Mouse (Mus musculus): Measurements from ENCODE around the gene Yeats2. TPM values are rescaled to one million over a fixed set of nuclear protein-coding genes. Genes with fewer than 3 reads are reported as not detected.

Yeats2 gene
- polyA plus RNA-seq, 2 experiments from 2014 or later = 6.7 to 6.9 TPM

DNA sequence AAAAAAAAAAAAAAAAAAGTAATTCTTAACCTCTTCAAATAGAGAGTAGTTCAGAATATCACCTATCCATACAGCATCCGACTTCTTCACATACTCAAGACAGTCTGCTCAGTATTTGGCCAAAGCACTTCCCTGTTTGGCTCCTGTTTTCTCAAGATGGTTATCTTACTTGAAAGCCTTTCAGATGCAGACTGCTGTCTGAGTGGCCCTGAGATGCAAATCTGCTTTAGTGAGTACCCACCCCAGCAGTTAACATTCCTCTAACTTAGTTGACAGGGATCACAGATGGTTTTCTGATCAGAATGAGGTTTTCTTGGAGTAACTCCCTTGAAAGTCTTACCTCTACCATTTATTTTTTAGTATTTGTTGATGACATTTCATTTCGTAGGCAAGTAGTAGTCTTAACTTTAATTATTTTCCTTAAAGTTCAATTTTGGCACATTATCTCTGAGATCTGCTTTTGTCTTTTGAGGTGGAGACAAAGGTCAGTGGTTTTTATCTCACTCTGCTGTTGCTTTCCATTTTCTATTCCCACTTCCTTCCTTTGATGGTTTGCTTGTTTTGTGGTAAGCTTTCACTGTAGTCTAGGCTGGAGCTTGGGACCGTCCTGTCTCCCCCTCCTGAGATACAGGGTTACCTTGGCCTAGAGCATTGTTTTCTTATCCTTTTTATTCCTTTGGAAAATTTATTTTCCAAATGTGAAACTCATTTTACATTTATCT, 50.5 kb downstream of the Yeats2 start:
- no peak for ATAC-seq

DNA sequence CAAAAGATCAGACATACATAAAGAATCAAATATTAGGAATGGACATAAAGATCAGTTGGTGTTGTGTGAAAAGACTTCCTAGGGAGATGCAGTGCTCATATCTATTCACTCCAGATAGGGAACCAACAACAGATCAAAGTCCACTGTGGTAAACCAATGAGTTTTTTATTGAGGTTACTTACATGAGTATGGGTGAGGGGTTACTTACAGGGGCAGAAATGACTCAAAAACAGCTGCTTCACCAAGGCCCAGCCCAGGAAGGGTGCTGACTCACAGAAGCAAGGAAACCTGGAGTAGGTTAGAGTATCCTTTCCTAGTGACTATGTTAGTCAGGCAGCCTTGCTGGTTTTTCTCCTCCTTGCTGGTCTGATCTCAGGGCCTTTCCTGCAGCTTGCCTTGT, 51.2 kb downstream of the Yeats2 start:
- ATAC-seq = no peak

DNA sequence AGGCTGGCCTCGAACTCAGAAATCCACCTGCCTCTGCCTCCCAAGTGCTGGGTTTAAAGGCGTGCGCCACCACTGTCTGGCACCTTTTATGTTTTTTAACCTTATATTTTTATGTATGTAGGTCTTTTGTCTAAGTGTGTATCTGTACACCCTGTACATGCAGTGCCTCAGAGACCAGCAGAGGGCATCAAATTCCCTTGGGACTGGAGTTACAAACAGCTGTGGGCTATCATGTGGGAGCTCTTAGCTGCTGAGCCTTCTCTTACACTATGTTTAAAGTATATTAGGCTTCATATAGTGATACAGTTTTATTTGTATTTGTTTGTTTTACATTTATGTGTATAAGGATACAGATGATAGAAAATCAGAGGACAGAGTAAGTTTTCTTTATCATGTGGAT, 54.7 kb downstream of the Yeats2 start:
- ATAC-seq = no peak

DNA sequence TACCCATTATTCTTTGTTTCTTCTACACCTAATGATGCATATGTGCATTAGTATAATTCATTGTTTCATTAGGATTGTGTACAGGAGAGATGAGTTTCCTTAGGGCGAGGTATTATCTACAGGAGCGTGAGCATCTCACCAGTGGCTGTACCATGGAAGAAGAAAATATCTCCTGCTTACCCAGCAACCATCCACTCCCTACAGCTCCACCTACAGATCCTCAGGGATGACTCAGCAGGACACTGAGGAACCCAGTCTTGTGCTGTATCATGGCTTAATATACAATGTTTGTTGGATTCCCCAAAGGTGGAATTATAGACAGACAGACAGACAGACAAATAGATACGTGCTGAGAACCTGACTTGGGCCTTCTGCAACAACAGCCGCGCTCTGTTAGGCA, 56.1 kb downstream of the Yeats2 start:
- no peak for ATAC-seq

DNA sequence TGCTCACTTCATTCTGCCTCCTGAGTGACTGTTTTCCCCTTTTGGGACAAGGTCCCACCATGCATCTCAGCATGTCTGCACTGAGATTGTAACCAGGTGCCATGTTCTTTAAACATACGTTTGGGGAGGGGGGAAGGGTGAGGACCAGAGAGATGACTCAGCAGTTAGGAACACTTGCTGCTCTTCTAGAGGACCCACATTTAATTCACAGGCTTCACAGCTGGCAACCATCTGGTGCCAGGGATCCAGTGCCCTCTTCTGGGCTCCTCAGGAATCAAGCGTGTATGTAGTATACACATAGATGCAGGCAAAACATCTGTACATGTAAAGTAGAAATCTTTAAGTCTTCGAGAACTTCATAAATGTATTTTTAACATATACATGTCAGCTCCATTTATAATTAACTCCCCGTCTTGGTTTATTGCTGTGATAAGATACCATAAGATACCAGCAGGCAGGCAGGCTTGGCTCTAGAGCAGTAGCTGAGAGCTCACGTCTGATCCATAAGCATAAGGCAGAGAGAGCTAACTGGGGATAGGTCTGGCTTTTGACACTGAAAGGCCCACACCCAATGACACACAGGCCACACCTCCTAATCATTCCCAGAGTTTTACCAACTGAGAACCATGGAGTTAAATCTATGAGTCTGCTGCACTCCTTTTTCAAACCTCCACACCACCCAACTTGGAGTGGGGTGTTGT, 58.8 kb downstream of the Yeats2 start:
- ATAC-seq = no peak

DNA sequence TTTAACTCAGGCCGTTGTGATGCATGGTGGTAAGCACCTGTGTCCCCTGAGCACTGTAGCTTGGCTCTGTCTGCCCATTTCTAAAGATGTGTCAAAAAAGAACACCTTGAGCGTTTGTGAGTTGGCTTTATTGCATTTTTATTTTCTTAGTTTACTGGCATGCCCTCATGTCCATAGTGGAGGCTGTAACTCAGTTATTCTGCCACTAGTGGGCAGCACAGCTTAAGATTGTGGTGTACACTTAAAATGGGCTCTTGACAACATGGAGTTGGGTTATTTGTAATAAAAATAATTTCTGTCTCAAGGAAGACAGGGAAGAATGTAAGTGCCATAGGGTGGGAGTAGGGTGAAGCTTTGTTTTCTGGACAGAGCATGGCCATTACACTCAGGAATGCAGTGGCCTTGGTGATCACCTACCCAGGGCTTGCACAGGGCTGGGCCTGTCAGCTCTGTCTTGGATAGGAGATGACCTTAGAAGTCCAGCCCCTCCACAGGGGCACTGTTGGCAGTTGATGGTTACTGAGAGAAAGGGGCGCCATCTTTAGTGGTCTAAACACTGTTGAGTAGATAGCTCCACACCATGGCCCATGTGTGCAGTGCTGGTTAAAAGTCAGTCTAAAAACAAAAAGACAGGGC, 72.8 kb downstream of the Yeats2 start:
- peak; percentile 66 for ATAC-seq

DNA sequence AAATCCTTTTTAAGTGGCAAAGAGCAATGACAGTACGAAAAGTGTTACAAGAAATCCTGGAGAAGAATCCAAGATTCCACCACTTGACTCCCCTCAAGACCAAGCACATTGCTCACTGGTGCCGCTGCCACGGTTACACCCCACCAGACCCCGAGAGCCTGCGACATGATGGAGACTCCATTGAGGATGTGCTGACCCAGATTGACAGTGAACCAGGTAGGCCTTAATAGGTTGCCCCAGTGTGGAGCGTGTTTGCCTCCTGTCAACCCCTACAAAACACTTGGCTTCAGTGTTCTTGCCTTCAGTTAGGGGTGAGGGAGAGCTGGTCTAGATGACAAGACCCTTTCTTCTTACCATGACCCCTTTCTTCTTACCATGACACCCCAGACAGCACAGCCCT, 81.9 kb downstream of the Yeats2 start:
- no peak for ATAC-seq

DNA sequence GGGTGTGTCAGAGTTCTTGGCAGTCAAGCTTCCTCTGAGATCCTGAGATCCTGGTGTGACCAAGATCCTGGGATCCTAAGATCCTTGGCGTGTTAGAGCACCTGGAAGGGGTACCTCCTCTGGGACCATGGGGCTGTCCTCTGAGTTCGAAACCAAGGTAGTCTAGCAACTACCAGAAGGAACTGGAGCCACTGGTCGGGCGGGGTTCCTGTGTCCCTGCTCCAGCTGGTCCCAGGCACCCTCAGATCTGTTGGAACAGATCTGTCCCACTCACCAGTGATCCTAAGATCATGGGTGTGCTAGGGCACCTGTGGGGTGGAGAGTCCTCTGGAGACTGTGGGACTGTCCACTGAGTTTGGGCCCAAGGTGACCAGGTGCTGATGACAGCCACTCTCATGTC, 85.8 kb downstream of the Yeats2 start:
- no peak for ATAC-seq

DNA sequence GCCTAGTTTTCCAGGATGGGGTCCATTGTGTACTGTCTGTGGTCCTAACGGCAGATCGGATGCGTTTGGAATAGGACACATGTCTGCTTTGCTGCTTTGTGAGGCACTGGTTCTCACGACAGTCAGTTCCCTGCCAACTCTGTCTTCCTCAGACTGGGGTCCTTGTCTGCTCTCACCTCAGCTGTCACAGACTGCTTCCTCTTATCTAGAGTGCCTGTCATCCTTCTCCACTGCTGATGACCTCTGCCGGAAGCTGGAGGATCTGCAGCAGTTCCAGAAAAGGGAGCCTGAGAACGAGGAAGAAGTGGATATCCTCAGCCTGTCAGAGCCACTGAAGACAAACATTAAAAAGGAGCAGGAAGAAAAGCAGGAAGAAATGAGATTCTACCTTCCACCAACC, 86.6 kb downstream of the Yeats2 start:
- no peak for ATAC-seq

DNA sequence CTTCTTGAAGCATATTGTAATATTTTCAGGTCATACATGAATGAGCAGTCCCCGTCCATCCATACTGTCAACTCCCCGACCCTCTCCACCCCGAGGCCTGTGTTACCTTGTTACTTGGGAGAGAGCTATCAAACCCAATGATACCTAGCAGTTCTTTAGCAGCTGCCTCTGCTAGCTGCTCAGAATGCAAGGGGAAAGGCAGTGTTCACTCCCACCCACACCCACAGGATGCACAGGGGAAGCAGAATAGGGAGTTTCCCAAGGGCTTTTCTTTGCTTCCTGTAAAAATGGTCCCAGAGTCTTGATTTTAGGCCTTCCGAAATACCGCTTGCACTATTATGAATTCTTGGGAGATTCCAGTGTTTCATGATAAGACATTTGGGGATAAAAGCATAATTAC, 87.3 kb downstream of the Yeats2 start:
- ATAC-seq = no peak

DNA sequence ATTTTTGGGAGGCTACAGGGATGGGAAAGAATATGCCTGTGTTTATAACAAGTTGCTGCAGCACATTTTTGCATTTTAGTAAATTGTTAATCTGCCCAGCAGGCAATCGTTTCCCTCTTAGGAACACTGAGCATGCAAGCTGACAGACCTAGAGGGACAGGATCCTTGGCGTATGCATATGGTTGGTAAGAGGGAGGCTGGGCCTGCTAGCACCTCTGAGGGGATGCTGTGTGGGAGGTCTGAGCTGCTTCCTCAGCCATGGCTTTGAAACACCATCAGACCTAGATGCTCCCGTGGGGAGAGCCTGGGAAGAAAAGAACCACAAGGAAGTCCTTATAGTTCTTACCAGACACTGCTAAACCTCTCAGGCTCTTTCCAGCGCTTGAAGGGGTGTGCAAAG, 93.5 kb downstream of the Yeats2 start:
- ATAC-seq = no peak

DNA sequence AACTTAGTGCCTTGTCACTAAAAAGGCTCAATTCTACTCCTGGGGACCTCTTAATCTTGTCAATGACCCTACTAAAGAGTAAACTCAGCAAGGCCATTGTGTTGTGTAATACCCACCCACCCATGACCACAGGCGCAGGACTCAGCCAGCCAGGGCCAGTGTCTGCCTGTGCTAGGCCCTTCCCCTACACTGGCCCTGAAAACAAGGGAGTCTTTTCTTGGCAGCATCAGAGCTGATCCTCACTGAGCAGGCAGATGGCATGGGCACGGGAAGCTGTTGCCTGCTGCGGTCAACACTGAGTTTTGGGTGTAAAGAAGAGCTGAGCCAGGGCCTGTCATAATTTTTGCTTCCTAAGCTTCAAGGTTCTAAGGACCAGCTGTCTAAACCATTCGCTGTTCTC, 96.6 kb downstream of the Yeats2 start:
- no peak for ATAC-seq

DNA sequence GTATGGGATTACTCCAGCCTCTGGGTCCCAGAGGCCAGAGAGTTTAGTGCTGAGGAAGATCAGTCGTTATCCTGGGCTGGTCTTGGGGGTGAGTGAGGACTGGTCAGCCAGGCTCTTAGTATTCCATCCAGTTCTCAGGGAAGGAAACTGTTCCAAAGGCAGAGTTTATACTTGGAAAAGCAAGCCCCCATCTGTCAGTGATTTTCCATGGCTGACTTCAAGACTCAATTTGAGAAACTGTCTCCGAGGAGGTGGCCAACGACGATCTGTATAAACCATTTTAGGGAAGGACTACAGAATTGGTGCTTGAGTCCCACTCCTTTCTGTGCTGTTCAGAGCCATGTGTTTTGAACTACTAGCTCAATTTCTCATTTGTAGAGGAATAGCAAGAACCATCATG, 97.8 kb downstream of the Yeats2 start:
- no peak for ATAC-seq

DNA sequence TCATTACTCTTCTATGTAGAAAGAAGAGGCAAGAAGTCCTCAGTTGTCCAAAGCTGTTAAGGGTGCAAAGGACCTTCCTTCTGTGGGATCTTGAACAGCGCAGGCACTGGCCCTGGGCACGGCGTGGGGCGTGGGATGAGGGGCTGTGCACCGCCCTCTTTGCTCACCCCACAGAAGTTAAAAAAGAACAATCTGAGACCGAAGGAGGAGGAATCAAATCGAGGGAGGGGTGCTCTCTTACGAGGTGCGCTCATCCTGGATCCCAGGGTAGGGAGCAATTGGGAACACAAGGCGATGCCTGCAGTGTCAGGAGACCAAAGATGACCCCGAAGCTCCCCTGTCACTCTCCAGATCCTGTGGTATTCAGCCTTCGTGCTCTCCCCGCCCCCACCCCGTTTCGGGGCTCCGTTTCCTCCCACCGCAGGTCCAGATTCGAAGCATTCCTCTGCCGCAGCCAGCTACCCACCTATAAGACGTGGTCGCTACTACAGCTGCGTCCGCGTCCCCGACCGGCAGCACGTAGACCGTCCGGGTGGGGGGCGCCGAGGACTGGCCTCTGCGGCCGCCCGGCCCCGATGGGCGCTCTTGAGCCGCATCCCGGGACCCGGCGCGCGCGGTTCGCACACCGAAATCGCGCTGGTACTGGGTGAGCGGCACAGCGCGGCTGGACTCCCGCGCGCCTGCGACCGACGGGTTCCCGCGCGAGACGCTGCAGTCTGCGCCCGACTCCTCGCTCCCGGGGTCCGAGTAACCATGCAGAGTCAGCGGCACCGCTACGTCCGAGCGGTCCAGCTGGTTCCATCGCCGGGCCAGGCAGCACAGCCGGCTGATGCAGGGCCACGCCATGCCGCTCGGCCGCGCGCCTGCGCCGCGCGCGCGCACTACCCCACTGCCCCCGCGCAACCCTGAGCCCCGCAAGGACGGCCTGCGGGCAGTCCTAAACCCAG, 99.9 kb downstream of the Yeats2 start, which contains the start of gene Map6d1:
Gene Map6d1 (minus strand): TSS at position 891 of the 947 bp plus-strand sequence.
- ATAC-seq = no peak

DNA sequence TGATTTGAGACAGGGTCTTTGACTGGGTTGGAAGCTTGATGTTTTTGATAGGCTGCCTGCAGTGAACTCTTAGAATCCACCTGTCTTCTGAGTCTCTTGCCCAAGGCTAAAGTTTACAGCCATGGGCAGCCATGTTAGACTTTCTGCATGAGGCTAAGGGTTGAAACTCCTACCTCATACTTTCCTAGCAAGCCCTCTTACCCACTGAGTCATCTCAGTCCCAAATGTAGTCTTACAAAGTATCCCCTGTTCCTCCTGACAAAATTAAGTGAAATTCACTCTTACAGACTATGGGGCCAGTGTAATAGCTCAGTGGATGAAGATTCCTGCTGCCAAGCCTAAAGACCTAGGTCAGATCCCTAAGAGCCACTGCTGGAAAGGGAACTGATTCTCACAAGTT, 106.2 kb downstream of the Yeats2 start:
- no peak for ATAC-seq

DNA sequence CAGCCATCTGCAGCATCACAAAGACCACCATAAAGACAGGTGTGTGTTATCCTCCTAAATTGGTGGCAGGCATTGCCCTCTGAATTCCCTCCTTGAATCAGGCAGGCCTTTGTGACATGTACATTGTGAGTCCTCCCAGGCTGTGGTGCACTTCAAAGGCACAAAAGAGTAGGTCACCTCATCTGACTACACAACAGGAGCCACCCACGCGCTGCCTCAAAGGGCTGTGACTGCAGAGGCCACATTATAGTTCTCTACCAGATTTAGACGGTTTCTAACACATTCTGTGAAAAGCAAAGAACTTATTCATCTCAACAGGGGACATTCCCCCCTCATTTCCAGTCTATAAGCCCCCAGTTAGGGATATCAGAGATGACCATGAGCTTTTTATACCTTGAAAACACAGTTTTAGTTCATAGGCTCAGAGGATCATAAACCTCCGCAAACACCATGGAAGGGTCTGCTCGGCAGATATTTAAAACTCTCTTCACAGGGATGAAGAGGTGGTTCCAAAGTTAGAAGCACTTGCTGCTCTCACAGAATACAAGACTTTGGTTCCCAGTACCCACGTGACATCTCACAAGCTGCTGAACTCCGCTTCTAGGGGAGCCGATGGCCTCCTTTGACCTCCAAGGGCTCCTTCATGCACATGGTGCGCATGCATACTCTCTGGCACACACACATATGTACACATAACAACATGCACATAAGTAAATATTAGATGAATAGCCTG, 107.7 kb downstream of the Yeats2 start:
- ATAC-seq = no peak

DNA sequence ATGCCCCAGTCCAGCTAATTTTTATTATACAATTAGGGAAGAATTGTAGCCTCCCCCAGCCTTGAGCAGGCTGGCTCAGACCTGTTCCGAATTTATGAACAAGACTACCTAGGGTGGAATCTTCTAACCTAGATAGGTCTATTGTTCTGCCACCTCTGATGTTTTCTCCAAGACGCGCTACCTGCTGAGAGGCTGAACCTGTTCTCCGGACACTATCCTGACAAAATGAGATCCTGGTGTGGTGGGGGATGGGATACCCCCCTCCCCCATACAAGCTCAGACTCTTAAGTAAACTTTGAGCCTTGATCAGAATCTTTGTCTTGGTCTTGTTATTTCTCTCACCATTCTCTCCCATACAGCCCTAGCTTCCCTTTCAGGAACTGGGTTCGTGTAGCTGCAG, 117.1 kb downstream of the Yeats2 start:
- ATAC-seq = no peak

DNA sequence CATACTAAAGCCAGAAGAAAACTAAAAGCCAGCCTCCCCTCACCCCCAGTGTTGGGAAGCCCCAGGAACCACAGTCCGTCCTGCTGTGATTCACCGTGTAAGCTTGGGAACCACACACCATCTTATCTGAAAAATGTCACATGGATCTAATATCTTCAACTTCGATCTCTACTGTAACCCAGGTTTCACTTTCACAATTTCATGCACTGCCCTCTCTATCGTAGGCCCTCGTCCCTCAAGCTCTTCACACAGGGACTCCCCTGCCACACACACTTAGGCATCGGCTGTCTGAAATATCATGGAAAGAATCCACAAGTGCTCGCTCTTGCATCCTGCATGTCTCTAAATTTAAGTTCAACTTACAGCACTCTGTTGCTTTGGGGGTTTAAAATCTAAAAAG, 124.2 kb downstream of the Yeats2 start:
- no peak for ATAC-seq

DNA sequence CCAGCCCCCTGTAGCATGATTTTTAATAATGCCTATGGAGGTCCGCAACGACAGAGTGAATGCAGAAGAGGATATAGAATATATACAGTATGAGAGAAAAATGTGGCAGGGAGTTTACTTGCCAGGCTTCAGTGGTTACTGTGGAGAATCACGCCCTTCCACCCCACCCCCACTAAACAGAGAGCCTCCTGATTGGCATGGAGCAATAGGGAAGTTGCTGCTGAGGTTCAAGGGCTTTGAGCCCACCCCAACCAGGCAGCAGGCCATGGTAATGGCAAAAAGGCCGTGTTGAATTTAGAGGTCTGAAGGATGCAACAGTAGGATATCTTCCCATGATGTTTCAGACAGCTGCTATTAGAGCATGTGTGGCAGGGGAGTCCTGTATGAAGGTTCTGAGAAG, 130.5 kb downstream of the Yeats2 start:
- ATAC-seq = no peak

DNA sequence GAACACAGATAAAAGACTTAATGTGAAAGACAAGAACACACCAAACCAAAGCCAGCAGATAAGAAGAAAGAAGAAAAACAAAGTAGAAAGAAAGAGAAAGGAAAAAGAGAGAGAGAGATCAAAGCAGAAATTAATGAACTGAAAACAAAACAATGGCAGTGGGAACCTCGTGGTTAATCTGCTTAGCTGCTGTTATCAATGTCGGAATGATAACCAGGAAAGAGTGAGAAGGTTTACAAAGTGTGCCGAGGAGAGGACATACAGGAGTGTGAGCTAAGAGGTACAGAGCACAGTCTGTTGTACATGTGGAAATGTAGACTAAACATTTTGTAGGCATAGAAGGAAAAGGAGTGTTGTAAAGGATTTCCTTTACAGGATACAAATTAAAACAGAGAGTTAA, 132.1 kb downstream of the Yeats2 start:
- no peak for ATAC-seq

DNA sequence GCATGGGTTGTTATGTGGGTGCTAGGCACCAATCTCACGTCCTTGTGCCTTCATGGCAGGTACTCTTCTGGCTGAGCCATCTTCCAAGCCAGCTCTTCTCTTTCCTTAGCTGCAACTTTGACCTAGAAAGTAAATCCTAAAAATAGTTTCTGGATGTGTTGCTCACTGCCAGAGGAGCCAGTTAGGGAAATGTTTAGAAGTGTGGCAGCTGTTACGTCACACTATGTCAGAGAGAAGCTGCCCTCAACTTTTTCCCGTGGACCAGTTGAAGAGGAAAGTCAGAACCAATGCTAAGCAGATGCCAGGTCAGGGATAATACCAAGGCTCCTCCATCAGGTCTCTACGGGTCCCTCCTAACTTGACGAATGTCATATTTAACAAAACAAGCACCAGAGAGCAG, 138.5 kb downstream of the Yeats2 start:
- ATAC-seq = no peak

DNA sequence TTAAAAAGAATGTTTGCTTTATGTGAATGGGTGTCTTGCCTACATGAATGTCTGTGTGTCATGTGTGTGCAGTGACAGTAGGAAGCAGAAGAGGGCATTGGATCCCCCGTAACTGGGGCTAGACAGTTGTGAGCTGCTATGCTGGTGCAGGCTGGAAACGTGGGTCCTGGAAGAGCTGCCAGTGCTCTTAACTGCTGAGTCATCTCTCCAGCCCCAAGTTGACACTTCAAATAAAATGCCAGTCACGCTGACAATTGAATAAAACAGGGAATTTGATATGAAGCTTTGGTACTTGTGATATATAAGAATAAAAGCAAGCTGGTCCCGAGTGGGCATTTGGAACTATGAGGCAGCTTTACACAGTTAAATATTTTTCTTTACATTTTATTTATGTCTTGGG, 139.4 kb downstream of the Yeats2 start:
- ATAC-seq = no peak

Measured in activated CD4-positive, CD25-positive, alpha-beta regulatory T cell, adult 4 months (primary cell).